ENCODE assay signal across 14 mouse cellular contexts in genomic region chr12:106177861-106178260, GRCm38 (mm10).
"Had no signal": no experiment of that assay in that cellular context is flagged by ENCODE, and none has a peak within 500 bp of the region (broad histone marks: within the 10 kb centered on the region; RNA-seq: fewer than 3 reads in every experiment).

No protein-coding gene starts in this region.

- H3K4me1 ChIP-seq: liver, embryonic 12.5 days had no signal

- ATAC-seq: liver, embryonic 12.5 days; midbrain, embryonic 13.5 days had no signal

- H3K9ac ChIP-seq: liver, embryonic 12.5 days; lung, embryonic 14.5 days; midbrain, embryonic 13.5 days; neural tube, embryonic 12.5 days; stomach, embryonic 15.5 days had no signal

- H3K27me3 ChIP-seq: midbrain, embryonic 13.5 days; neural tube, embryonic 12.5 days had no signal

- H3K4me2 ChIP-seq: liver, embryonic 12.5 days; lung, embryonic 14.5 days; midbrain, embryonic 13.5 days; neural tube, embryonic 12.5 days; stomach, embryonic 15.5 days had no signal

- H3K27ac ChIP-seq: left cerebral cortex, adult 2 months; limb, embryonic 10.5 days; liver, embryonic 12.5 days; midbrain, embryonic 13.5 days; neural tube, embryonic 12.5 days; stomach, embryonic 15.5 days had no signal

- DNase-seq: kidney, adult 2 months; kidney, postnatal 25 days; lung, embryonic 14.5 days; lung, postnatal 10 days; lung, postnatal 4 days; right cerebral cortex, postnatal 14 days; thymus, adult 2 months; thymus, postnatal 25 days had no signal

- H3K4me3 ChIP-seq: left cerebral cortex, adult 2 months; limb, embryonic 10.5 days; liver, embryonic 12.5 days; midbrain, embryonic 13.5 days; neural tube, embryonic 12.5 days; stomach, embryonic 15.5 days had no signal

- H3K9me3 ChIP-seq: limb, embryonic 10.5 days; liver, embryonic 12.5 days; midbrain, embryonic 13.5 days; neural tube, embryonic 12.5 days; stomach, embryonic 15.5 days had no signal

- H3K36me3 ChIP-seq: limb, embryonic 10.5 days; liver, embryonic 12.5 days; midbrain, embryonic 13.5 days; neural tube, embryonic 12.5 days; stomach, embryonic 15.5 days had no signal
